Mouse (Mus musculus): Measurements from ENCODE around the gene Dennd1a. TPM values are rescaled to one million over a fixed set of nuclear protein-coding genes. Genes with fewer than 3 reads are reported as not detected.

Dennd1a gene
- total RNA-seq, 2 experiments from 2014 or later: 73.9 to 74.1 TPM

DNA sequence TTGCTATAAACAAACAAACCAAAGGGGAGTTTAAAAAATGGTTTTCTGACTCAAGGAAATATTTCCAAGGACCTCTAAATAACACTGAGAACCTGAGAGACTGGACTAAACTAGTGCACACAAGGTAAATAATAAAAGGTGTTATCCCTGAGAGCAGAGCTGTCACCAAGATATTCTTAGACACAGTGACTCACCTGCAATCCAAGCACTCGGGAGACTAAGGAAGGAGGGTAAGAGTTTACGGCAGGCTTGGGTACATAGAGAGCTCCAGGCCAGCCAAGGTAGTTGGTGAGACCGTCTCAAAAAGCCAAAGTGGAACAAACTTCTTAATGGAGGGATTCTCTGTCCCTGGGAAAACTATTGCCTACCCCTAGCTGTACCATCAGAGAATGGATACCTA lies 118.6 kb downstream of the Dennd1a start:
- no peak for DNase-seq (ENCODE audit: low spot score in 2 of 2)

DNA sequence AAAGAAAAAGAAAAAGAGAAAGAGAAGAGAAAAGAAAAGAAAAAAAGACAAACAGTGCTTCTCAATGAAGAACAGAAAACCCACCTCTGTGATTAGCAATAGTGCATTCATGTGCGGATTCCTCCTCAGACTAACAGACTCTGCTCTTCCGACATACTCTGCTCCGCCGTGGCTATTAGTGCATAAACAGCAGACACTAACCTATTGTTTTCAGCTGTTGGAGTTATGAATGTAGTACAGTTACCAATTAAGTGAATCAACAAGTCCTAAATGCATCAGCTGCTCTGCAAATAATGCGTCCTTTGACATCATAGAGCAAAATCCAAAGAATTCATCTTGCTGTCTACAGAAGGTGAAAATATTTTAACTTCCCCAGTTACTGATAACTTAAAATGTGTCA lies 121.2 kb downstream of the Dennd1a start:
- no peak for DNase-seq (ENCODE audit: low spot score in 2 of 2)

DNA sequence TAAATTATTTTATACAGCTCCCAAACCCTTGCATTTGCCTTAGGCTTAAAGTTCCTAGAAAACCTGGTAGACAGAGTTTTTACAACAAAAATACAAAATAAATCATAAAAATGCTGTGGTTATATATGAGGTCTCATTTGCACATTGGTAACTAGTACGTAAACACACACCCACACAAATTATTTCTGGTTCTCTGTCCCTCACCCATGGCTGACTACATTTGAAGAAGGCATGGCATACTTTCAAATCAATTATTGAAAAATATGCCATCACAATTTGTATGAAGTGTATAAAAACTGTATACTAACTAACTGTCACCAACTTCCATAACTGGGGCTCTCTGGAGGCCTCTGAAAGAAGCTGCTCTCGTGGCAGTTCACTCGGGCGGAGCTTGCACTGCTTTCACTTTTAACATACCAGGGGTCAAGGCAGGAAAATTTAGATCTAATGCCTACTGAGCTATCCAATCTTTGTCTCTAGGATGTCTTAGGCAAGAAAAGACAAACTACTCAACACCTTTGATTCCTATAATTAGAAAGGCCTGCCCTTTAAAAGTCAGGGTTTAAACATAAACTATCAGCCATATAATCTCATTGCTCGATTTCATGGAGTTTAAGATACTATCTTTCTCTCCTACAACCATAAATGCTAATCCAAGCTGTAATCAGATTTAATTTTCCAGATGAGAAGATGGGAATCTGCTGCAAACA lies 122.7 kb downstream of the Dennd1a start:
- no peak for DNase-seq (ENCODE audit: low spot score in 2 of 2)

DNA sequence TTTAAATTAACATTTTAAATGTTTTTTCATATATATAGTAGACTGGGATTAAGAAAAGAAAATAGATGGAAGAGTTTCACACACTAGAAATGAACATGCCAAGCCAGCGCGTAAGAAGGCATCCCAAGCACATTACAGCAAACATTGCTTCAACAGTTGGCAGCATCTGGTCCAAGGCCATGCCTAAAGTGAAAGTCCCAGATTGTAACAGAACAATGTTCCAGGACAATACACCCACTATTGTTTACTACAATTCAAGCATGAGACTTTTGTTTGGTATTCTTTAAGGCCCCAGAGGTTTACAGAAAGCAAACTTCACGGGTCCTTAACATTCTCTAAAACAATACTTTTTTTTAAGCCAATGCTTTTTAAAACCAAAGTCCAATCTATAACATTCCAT lies 124.7 kb downstream of the Dennd1a start:
- DNase-seq (ENCODE audit: low spot score in 2 of 2): no peak

- no peak for DNase-seq (ENCODE audit: low spot score in 2 of 2)
Observed at GRCm38 (mm10) chr2:38161484-38161883, 125.7 kb downstream of the Dennd1a start.

- no peak for DNase-seq (ENCODE audit: low spot score in 2 of 2)
Observed at GRCm38 (mm10) chr2:38159736-38160135, 127.5 kb downstream of the Dennd1a start.

- DNase-seq (ENCODE audit: low spot score in 2 of 2): no peak
Observed at GRCm38 (mm10) chr2:38157002-38157401, 130.2 kb downstream of the Dennd1a start.

DNA sequence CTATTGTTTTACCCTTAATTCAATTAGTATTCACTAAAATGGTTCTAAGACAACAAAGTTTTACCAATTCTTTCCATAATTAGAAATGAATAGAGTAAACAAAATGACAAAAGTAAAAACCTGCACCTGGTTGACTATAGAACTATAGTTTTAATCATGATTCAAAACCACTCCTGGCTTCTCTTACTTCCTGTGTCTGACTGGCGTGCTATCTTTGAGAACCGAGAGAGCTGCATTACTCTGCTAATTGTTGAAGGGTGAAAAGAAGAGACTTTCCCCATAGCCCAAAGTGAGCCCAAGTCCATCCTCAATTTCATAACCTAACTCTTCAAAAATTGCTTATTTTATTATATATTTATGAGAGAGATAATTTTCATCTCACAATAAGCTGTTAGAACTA lies 131.2 kb downstream of the Dennd1a start:
- DNase-seq (ENCODE audit: low spot score in 2 of 2): no peak

DNA sequence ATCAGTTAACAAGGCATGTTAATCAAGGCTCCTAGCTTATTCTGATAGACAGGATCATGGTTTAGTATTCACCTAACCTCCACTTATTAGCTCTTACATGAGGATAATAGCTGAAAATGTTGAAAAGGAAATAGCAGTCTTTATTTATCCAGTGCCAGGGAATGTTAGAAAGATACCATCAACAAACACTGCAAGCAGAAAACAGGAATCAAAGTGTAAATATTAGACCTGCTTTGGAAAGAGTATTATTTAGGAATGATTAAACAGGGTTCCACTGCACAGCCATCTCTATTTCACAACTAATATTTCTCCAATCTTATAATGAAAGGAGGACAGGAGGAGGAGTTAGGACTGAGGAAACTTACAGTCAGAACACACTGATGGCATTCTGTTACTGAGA lies 142.4 kb downstream of the Dennd1a start:
- DNase-seq (ENCODE audit: low spot score in 2 of 2): no peak

GRCm38 (mm10) chr2:38144067-38144779 lies 143.0 kb downstream of the Dennd1a start:
- DNase-seq (ENCODE audit: low spot score in 2 of 2): no peak

DNA sequence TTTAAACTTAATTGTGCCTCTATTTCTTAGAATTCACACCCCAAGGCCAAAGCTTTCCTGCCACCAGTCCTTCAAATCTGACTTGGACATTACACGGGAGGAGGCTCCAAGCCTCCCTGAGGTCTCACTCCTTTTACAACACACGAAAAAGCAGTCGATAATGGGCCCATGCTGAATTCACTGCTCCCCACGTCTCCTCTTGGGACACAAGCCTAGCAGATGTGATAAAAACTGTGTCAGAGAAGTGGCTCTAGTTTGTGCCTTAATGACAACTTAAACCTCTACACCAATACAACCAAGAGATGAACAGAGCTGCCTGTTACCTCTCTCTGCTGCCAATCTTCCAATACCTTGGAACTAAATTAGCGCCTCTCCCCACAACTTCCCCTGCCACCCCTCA lies 144.3 kb downstream of the Dennd1a start:
- DNase-seq (ENCODE audit: low spot score in 2 of 2): no peak

GRCm38 (mm10) chr2:38142210-38142609 lies 145.0 kb downstream of the Dennd1a start:
- no peak for DNase-seq (ENCODE audit: low spot score in 2 of 2)

DNA sequence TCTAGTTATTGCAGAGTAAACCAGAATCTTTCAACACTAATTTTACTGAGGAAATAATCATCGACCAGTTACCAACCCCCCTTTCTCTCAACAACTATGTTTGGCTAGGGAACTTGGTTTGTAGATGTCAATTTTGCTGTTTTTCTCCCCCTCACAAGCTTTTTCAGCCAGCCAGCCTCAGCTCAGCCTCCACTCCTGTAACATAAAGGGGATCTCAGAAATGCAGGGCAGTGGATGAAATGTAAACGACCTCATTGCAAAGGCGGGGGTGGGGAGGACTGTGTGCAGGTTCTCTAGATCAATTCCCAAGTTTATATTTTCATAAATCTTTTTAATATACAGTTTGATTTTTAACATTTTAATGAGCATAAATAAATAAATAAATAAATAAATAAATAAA lies 147.7 kb downstream of the Dennd1a start:
- DNase-seq (ENCODE audit: low spot score in 2 of 2): no peak

GRCm38 (mm10) chr2:38137086-38137485 lies 150.1 kb downstream of the Dennd1a start:
- peak; percentile 53 to 90 for DNase-seq (ENCODE audit: low spot score in 2 of 2)

DNA sequence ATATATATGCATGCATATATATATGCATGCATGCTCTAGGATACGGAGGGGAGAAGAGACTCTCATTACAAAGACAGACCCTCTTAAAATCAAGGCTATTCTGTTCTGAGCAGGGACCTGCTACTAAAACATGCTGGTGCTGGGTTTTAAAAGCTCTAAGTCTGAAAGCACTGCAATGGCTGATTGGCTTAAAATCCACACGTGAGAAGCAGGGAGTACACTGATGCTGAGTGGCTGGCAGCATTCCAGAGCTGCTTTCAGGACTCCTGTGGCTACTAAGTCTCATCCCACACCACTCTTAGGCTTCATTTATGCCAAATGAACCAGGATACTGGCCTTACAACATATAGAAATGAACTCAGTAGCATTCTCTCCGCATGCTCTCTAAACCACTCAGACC lies 151.8 kb downstream of the Dennd1a start:
- no peak for DNase-seq (ENCODE audit: low spot score in 2 of 2)

GRCm38 (mm10) chr2:38133036-38133825 lies 154.0 kb downstream of the Dennd1a start:
- DNase-seq (ENCODE audit: low spot score in 2 of 2): no peak

- DNase-seq (ENCODE audit: low spot score in 2 of 2): no peak
Observed at GRCm38 (mm10) chr2:38132233-38132822, 154.9 kb downstream of the Dennd1a start.

DNA sequence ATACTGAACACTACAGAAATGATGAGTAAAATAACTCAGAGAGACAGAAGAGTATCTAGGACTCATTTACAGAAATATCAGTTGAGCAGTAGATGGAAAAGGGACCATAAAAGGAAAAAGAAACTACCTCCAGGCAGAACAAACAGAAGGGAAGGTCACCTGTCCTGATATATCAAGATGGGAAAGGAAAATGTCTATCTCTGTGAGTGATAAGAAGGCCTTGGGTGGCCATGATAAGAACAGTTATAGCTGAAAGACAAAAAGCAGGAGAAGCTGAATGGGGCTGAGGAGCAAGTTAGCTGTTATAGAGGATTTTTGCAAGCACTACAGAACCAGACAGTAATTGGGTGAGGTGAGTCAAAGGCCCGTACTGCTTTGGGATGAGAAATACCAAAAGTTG lies 155.7 kb downstream of the Dennd1a start:
- no peak for DNase-seq (ENCODE audit: low spot score in 2 of 2)

DNA sequence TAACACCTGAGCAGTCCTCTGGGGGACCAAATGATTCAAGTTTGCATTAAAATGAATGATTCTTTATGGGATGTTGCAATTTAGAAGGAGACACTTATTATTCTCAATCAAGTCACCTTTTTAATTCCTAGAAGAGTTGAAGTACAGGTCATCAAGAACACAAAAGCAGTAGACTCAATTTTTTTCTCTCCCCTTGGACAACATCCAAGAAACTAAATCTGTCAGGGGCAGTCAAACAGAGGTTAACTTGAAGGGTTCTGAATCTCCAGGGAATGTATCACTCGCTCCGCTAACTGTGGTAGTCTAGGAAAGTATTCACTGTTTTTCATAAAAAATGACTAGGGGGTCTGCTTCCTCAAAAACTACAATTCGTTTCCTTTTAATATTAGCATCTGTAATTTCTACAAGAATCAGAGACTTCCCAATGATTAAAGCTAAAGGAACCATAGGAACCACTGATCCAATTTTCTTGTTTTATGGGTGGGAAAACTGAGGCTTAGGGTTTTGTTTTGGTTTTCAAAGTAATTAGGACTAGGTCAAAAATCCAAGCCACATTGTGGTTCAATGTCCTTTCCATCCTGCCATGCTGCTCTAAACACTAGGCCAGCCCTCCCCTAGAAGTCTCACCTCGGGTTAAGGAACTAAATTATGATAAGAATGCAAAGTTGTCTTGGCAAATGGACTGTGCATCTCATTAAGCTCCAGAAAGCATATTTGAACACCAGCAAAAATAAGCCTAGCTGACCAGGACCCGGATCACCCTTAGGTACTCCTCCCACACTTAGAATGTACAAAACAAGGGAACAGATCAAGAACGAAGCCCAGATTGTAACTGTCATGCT lies 157.0 kb downstream of the Dennd1a start:
- DNase-seq (ENCODE audit: low spot score in 2 of 2): no peak

DNA sequence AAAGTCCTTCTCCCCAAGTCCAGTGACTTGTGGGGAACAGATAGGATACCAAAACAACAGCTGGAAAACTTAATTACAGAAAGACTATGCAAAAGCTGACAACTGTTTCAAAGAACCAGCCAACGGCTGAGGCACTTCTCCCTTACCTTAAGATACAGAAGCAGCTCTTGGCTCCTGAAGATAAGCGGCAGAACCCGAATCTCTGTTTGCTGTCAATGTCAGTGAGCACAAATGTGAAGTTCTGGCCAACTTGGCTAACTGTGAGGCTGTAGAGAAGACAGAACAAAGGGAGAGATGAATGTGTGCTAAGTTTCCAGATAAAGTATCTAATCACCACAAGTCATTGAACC lies 160.8 kb downstream of the Dennd1a start:
- no peak for DNase-seq (ENCODE audit: low spot score in 2 of 2)

Data from layer of hippocampus, postnatal 14 days (tissue).